Mouse (Mus musculus): ENCODE results near the gene Prdx1. TPM values are rescaled to one million over a fixed set of nuclear protein-coding genes. Genes with fewer than 3 reads are reported as not detected.

Gene Prdx1
- polyA plus RNA-seq, 1 experiment = 887 TPM

- no peaks in the 10 kb centered on the region; the same call in 1 of the 2 replicates for H3K4me1 ChIP-seq (ENCODE audit: control insufficient read depth, insufficient read depth, low read length)
- no peak overlapping the region for H3K4me3 ChIP-seq (ENCODE audit: insufficient read depth, low read length)
- TF ChIP-seq CTCF (IDR thresholded peaks at IDR 0.05; ENCODE audit: borderline replicate concordance, insufficient read depth, low read length) (no peak), POLR2A (IDR thresholded peaks at IDR 0.05; ENCODE audit: low read depth, low read length) (no peak)
- no peak overlapping the region for H3K27ac ChIP-seq (ENCODE audit: insufficient read depth, low read length)
Observed at GRCm38 (mm10) chr4:116692146-116692545, 6.8 kb downstream of the Prdx1 start.

- TF ChIP-seq POLR2A (IDR thresholded peaks at IDR 0.05; ENCODE audit: low read depth, low read length) (no peak), CTCF (IDR thresholded peaks at IDR 0.05; ENCODE audit: borderline replicate concordance, insufficient read depth, low read length) (no peak)
- H3K4me3 ChIP-seq (ENCODE audit: insufficient read depth, low read length) = no peak overlapping the region
- no peaks in the 10 kb centered on the region; the same call in 1 of the 2 replicates for H3K4me1 ChIP-seq (ENCODE audit: control insufficient read depth, insufficient read depth, low read length)
- no peak overlapping the region for H3K27ac ChIP-seq (ENCODE audit: insufficient read depth, low read length)
Observed at GRCm38 (mm10) chr4:116693785-116694184, 8.4 kb downstream of the Prdx1 start.

GRCm38 (mm10) chr4:116698693-116699342, 13.5 kb downstream of the Prdx1 start:
- TF ChIP-seq POLR2A (IDR thresholded peaks at IDR 0.05; ENCODE audit: low read depth, low read length) (no peak), CTCF (IDR thresholded peaks at IDR 0.05; ENCODE audit: borderline replicate concordance, insufficient read depth, low read length) (no peak)
- no peak overlapping the region for H3K27ac ChIP-seq (ENCODE audit: insufficient read depth, low read length)
- H3K4me1 ChIP-seq (ENCODE audit: control insufficient read depth, insufficient read depth, low read length) = no peaks in the 10 kb centered on the region
- H3K4me3 ChIP-seq (ENCODE audit: insufficient read depth, low read length) = no peak overlapping the region

GRCm38 (mm10) chr4:116700964-116701363, 15.6 kb downstream of the Prdx1 start:
- no peak overlapping the region for H3K27ac ChIP-seq (ENCODE audit: insufficient read depth, low read length)
- H3K4me3 ChIP-seq (ENCODE audit: insufficient read depth, low read length) = no peak overlapping the region
- TF ChIP-seq POLR2A (IDR thresholded peaks at IDR 0.05; ENCODE audit: low read depth, low read length) (no peak), CTCF (IDR thresholded peaks at IDR 0.05; ENCODE audit: borderline replicate concordance, insufficient read depth, low read length) (no peak)
- H3K4me1 ChIP-seq (ENCODE audit: control insufficient read depth, insufficient read depth, low read length) = no peaks in the 10 kb centered on the region

GRCm38 (mm10) chr4:116703804-116704203, 18.5 kb downstream of the Prdx1 start:
- no peak overlapping the region for H3K27ac ChIP-seq (ENCODE audit: insufficient read depth, low read length)
- H3K4me1 ChIP-seq (ENCODE audit: control insufficient read depth, insufficient read depth, low read length) = no peaks in the 10 kb centered on the region
- H3K4me3 ChIP-seq (ENCODE audit: insufficient read depth, low read length) = no peak overlapping the region
- no peak for TF ChIP-seq POLR2A (IDR thresholded peaks at IDR 0.05; ENCODE audit: low read depth, low read length)
- TF ChIP-seq CTCF (IDR thresholded peaks at IDR 0.05; ENCODE audit: borderline replicate concordance, insufficient read depth, low read length) = peak; percentile 64

- no peak for TF ChIP-seq POLR2A (IDR thresholded peaks at IDR 0.05; ENCODE audit: low read depth, low read length)
- TF ChIP-seq CTCF (IDR thresholded peaks at IDR 0.05; ENCODE audit: borderline replicate concordance, insufficient read depth, low read length) = no peak
- 0 out of 2 replicates have a peak, but pooled peaks cover 3% of the 10 kb centered on the region for H3K4me1 ChIP-seq (ENCODE audit: control insufficient read depth, insufficient read depth, low read length)
- H3K4me3 ChIP-seq (ENCODE audit: insufficient read depth, low read length) = peak overlapping the region; percentile 76
- H3K27ac ChIP-seq (ENCODE audit: insufficient read depth, low read length) = no peak overlapping the region
Observed at GRCm38 (mm10) chr4:116707666-116708065, 22.3 kb downstream of the Prdx1 start.

- Histone ChIP-seq H3K4me3 (ENCODE audit: insufficient read depth, low read length) (peak within 1 kb of the TSS; percentile 76), H3K4me1 (ENCODE audit: control insufficient read depth, insufficient read depth, low read length) (0 out of 2 replicates have a peak, but pooled peaks cover 3% of the 10 kb centered on the region), H3K27ac (ENCODE audit: insufficient read depth, low read length) (no peak within 1 kb of the TSS)
- TF ChIP-seq POLR2A (IDR thresholded peaks at IDR 0.05; ENCODE audit: low read depth, low read length) (peak; percentile 81), CTCF (IDR thresholded peaks at IDR 0.05; ENCODE audit: borderline replicate concordance, insufficient read depth, low read length) (no peak)
Observed at GRCm38 (mm10) chr4:116708201-116708764, 22.9 kb downstream of the Prdx1 start, which contains the start of the genes Mmachc and Ccdc163. TSS of gene Mmachc (minus strand) at chr4:116708406. TSS of gene Ccdc163 (plus strand) at chr4:116708509.

- TF ChIP-seq CTCF (IDR thresholded peaks at IDR 0.05; ENCODE audit: borderline replicate concordance, insufficient read depth, low read length) (no peak), POLR2A (IDR thresholded peaks at IDR 0.05; ENCODE audit: low read depth, low read length) (no peak)
- Histone ChIP-seq H3K4me1 (ENCODE audit: control insufficient read depth, insufficient read depth, low read length) (0 out of 2 replicates have a peak, but pooled peaks cover 3% of the 10 kb centered on the region), H3K27ac (ENCODE audit: insufficient read depth, low read length) (no peak overlapping the region), H3K4me3 (ENCODE audit: insufficient read depth, low read length) (peak overlapping the region; percentile 70)
Observed at GRCm38 (mm10) chr4:116708791-116709390, 23.5 kb downstream of the Prdx1 start.

GRCm38 (mm10) chr4:116710154-116710553, 24.8 kb downstream of the Prdx1 start:
- H3K4me1 ChIP-seq (ENCODE audit: control insufficient read depth, insufficient read depth, low read length) = 0 out of 2 replicates have a peak, but pooled peaks cover 3% of the 10 kb centered on the region
- TF ChIP-seq CTCF (IDR thresholded peaks at IDR 0.05; ENCODE audit: borderline replicate concordance, insufficient read depth, low read length) (no peak), POLR2A (IDR thresholded peaks at IDR 0.05; ENCODE audit: low read depth, low read length) (no peak)
- H3K4me3 ChIP-seq (ENCODE audit: insufficient read depth, low read length) = no peak overlapping the region
- H3K27ac ChIP-seq (ENCODE audit: insufficient read depth, low read length) = no peak overlapping the region

GRCm38 (mm10) chr4:116712536-116712935, 27.2 kb downstream of the Prdx1 start:
- TF ChIP-seq CTCF (IDR thresholded peaks at IDR 0.05; ENCODE audit: borderline replicate concordance, insufficient read depth, low read length) (no peak), POLR2A (IDR thresholded peaks at IDR 0.05; ENCODE audit: low read depth, low read length) (no peak)
- Histone ChIP-seq H3K27ac (ENCODE audit: insufficient read depth, low read length) (no peak overlapping the region), H3K4me3 (ENCODE audit: insufficient read depth, low read length) (no peak overlapping the region), H3K4me1 (ENCODE audit: control insufficient read depth, insufficient read depth, low read length) (0 out of 2 replicates have a peak, but pooled peaks cover 3% of the 10 kb centered on the region)
